Comparison of ENCODE assay signal across 20 mouse cellular contexts in genomic region chr12:71541961-71542360, GRCm38 (mm10).
A peak's percentile ranks its signal among the peaks of the same experiment; 100 is the strongest.
DNase-seq lines count a peak whose midpoint lies in the region; ATAC-seq lines count a peak whose summit lies in the region.
"Had no signal": no experiment of that assay in that cellular context is flagged by ENCODE, and none has a peak within 500 bp of the region (broad histone marks: within the 10 kb centered on the region; RNA-seq: fewer than 3 reads in every experiment).

No protein-coding gene starts in this region.

- H3K4me3 ChIP-seq in heart, embryonic 12.5 days, result no peak overlapping the region
- no peak overlapping the region for H3K4me3 ChIP-seq in midbrain, embryonic 11.5 days (ENCODE audit: low read depth, low read length)
- H3K4me3 ChIP-seq in midbrain, embryonic 15.5 days, result no peak overlapping the region
- H3K4me3 ChIP-seq in embryonic facial prominence, embryonic 15.5 days (replicated peaks), result no peak overlapping the region
- no peak overlapping the region for H3K4me3 ChIP-seq in stomach, embryonic 15.5 days (replicated peaks)
- H3K4me3 ChIP-seq: forebrain, embryonic 15.5 days; limb, embryonic 13.5 days; lung, embryonic 15.5 days; midbrain, embryonic 13.5 days had no signal

- H3K27ac ChIP-seq in heart, embryonic 12.5 days (ENCODE audit: poor library complexity, severe bottlenecking), result no peak overlapping the region
- H3K27ac ChIP-seq in midbrain, embryonic 11.5 days (ENCODE audit: low read depth, low read length), result no peak overlapping the region
- no peak overlapping the region for H3K27ac ChIP-seq in midbrain, embryonic 15.5 days
- H3K27ac ChIP-seq in embryonic facial prominence, embryonic 15.5 days (replicated peaks), result 0 out of 2 replicates have a peak overlapping the region, but pooled peaks have one; percentile 28
- peak overlapping the region; percentile 2; the same call in 1 of the 2 replicates for H3K27ac ChIP-seq in stomach, embryonic 15.5 days
- H3K27ac ChIP-seq: kidney, postnatal 0 days; limb, embryonic 13.5 days; liver, embryonic 14.5 days; lung, embryonic 15.5 days; midbrain, embryonic 13.5 days had no signal

- H3K9ac ChIP-seq in heart, embryonic 12.5 days, result no peak overlapping the region
- no peak overlapping the region for H3K9ac ChIP-seq in midbrain, embryonic 11.5 days (ENCODE audit: low read length)
- no peak overlapping the region for H3K9ac ChIP-seq in midbrain, embryonic 15.5 days
- H3K9ac ChIP-seq in embryonic facial prominence, embryonic 15.5 days, result no peak overlapping the region
- H3K9ac ChIP-seq in stomach, embryonic 15.5 days, result no peak overlapping the region
- H3K9ac ChIP-seq: forebrain, embryonic 15.5 days; limb, embryonic 13.5 days; liver, embryonic 14.5 days; lung, embryonic 15.5 days; midbrain, embryonic 13.5 days had no signal

- intact Hi-C loops in heart, postnatal 10 days (cut with DNase I), result no loop called here
- intact Hi-C loops in left cerebral cortex, postnatal 36 days (cut with DNase I), result no loop called here

- no peak overlapping the region for H3K4me2 ChIP-seq in heart, embryonic 12.5 days
- no peak overlapping the region for H3K4me2 ChIP-seq in midbrain, embryonic 11.5 days
- H3K4me2 ChIP-seq in midbrain, embryonic 15.5 days, result no peak overlapping the region
- no peak overlapping the region for H3K4me2 ChIP-seq in embryonic facial prominence, embryonic 15.5 days (replicated peaks)
- H3K4me2 ChIP-seq in stomach, embryonic 15.5 days, result no peak overlapping the region
- H3K4me2 ChIP-seq: forebrain, embryonic 15.5 days; limb, embryonic 13.5 days; lung, embryonic 15.5 days; midbrain, embryonic 13.5 days had no signal

- peaks cover 32% of the 10 kb centered on the region for H3K4me1 ChIP-seq in heart, embryonic 12.5 days (replicated peaks)
- H3K4me1 ChIP-seq in midbrain, embryonic 11.5 days (ENCODE audit: control insufficient read depth, insufficient read depth, low read length), result peaks cover 2% of the 10 kb centered on the region; the same call in 1 of the 2 replicates
- H3K4me1 ChIP-seq in midbrain, embryonic 15.5 days, result peaks cover 17% of the 10 kb centered on the region
- peaks cover 29% of the 10 kb centered on the region for H3K4me1 ChIP-seq in embryonic facial prominence, embryonic 15.5 days
- 0 out of 2 replicates have a peak, but pooled peaks cover 3% of the 10 kb centered on the region for H3K4me1 ChIP-seq in stomach, embryonic 15.5 days

- no peak for ATAC-seq in heart, embryonic 12.5 days (ENCODE audit: insufficient number of reproducible peaks, low FRiP score)
- no peak for ATAC-seq in midbrain, embryonic 11.5 days (ENCODE audit: low FRiP score)
- no peak for ATAC-seq in midbrain, embryonic 15.5 days (replicated peaks)
- no peak for ATAC-seq in embryonic facial prominence, embryonic 15.5 days (ENCODE audit: insufficient number of reproducible peaks, low FRiP score, low TSS enrichment, low read depth)
- no peak for ATAC-seq in stomach, embryonic 15.5 days (ENCODE audit: insufficient read depth, low FRiP score, low read depth)
- ATAC-seq: forebrain, embryonic 15.5 days; midbrain, embryonic 13.5 days had no signal

- DNase-seq in heart, postnatal 10 days, result peak; percentile 25 to 55
- peak; percentile 2 for DNase-seq in midbrain, embryonic 11.5 days (ENCODE audit: low spot score, missing footprints)
- DNase-seq in retina, embryonic 14.5 days (ENCODE audit: low spot score), result no peak
- DNase-seq in left cerebral cortex, postnatal 36 days (ENCODE audit: low spot score in 2 of 2), result no peak
- DNase-seq: adrenal gland, adult 8-10 months; cerebellum, adult 9-10 months; kidney, adult 18-20 months; retina, postnatal 1 day; thymus, adult 18-20 months; thymus, postnatal 4 days had no signal

- H3K36me3 ChIP-seq in heart, embryonic 12.5 days, result no peaks in the 10 kb centered on the region
- no peaks in the 10 kb centered on the region for H3K36me3 ChIP-seq in midbrain, embryonic 11.5 days (ENCODE audit: control insufficient read depth, insufficient read depth, low read length)
- H3K36me3 ChIP-seq in midbrain, embryonic 15.5 days (replicated peaks), result no peaks in the 10 kb centered on the region
- no peaks in the 10 kb centered on the region for H3K36me3 ChIP-seq in embryonic facial prominence, embryonic 15.5 days
- no peaks in the 10 kb centered on the region for H3K36me3 ChIP-seq in stomach, embryonic 15.5 days
- H3K36me3 ChIP-seq: forebrain, embryonic 15.5 days; limb, embryonic 13.5 days; lung, embryonic 15.5 days; midbrain, embryonic 13.5 days had no signal

- no peaks in the 10 kb centered on the region for H3K27me3 ChIP-seq in heart, embryonic 12.5 days (replicated peaks)
- H3K27me3 ChIP-seq in midbrain, embryonic 11.5 days (ENCODE audit: control insufficient read depth, insufficient read depth, low read length), result no peaks in the 10 kb centered on the region
- no peaks in the 10 kb centered on the region for H3K27me3 ChIP-seq in midbrain, embryonic 15.5 days (replicated peaks)
- 0 out of 2 replicates have a peak, but pooled peaks cover 4% of the 10 kb centered on the region for H3K27me3 ChIP-seq in embryonic facial prominence, embryonic 15.5 days
- H3K27me3 ChIP-seq in stomach, embryonic 15.5 days (replicated peaks), result no peaks in the 10 kb centered on the region
- H3K27me3 ChIP-seq: forebrain, embryonic 15.5 days; lung, embryonic 15.5 days; midbrain, embryonic 13.5 days had no signal

- H3K9me3 ChIP-seq in heart, embryonic 12.5 days (replicated peaks), result no peaks in the 10 kb centered on the region
- H3K9me3 ChIP-seq in midbrain, embryonic 11.5 days (ENCODE audit: control insufficient read depth, low read length), result no peaks in the 10 kb centered on the region
- H3K9me3 ChIP-seq in midbrain, embryonic 15.5 days, result no peaks in the 10 kb centered on the region
- H3K9me3 ChIP-seq in embryonic facial prominence, embryonic 15.5 days (replicated peaks), result no peaks in the 10 kb centered on the region
- no peaks in the 10 kb centered on the region for H3K9me3 ChIP-seq in stomach, embryonic 15.5 days
- H3K9me3 ChIP-seq: forebrain, embryonic 15.5 days; limb, embryonic 13.5 days; lung, embryonic 15.5 days; midbrain, embryonic 13.5 days had no signal

- WGBS in heart, embryonic 12.5 days, result 68% methylated on average over 2 of the region's 2 CpGs
- WGBS in midbrain, embryonic 11.5 days, result 80% methylated on average over 2 of the region's 2 CpGs
- WGBS in midbrain, embryonic 15.5 days, result 77% methylated on average over 2 of the region's 2 CpGs
- 69% methylated on average over 2 of the region's 2 CpGs for WGBS in embryonic facial prominence, embryonic 15.5 days
- 79% methylated on average over 2 of the region's 2 CpGs for WGBS in stomach, embryonic 15.5 days

Comparison
In these comparisons a context has a peak if more than half of its experiments do, and no peak if none do; other contexts are left out.
1. DNase-seq: peak in heart, postnatal 10 days (2 of 2) and midbrain, embryonic 11.5 days (single experiment); none in retina, embryonic 14.5 days (single experiment) and left cerebral cortex, postnatal 36 days (0 of 2).
2. H3K27ac ChIP-seq: peak in embryonic facial prominence, embryonic 15.5 days (single experiment) and stomach, embryonic 15.5 days (single experiment); none in heart, embryonic 12.5 days (single experiment), midbrain, embryonic 11.5 days (single experiment) and midbrain, embryonic 15.5 days (single experiment).